Mouse (Mus musculus) MEL (cell line): ENCODE measurements around the gene Fam124a.

Source experiments
- GATA1 ChIP-seq: IDR thresholded peaks from 2 replicates; pipeline ENCODE4 v1.6.1; 2011; ENCODE audit warnings: low read depth, low read length, improper control_type of control experiment
- POLR2A ChIP-seq, 2 experiments: IDR thresholded peaks; 2 replicates each; pipeline ENCODE4 v1.6.1; 2011 to 2012; ENCODE audit warnings: low read length in 2 of 2, mild to moderate bottlenecking in 2 of 2, control low read depth in 1 of 2, improper control_type of control experiment in 1 of 2, low read depth in 1 of 2, moderate library complexity in 1 of 2; ENCODE audit not compliant: control insufficient read depth in 1 of 2, insufficient read depth in 1 of 2, poor library complexity in 1 of 2

DNA sequence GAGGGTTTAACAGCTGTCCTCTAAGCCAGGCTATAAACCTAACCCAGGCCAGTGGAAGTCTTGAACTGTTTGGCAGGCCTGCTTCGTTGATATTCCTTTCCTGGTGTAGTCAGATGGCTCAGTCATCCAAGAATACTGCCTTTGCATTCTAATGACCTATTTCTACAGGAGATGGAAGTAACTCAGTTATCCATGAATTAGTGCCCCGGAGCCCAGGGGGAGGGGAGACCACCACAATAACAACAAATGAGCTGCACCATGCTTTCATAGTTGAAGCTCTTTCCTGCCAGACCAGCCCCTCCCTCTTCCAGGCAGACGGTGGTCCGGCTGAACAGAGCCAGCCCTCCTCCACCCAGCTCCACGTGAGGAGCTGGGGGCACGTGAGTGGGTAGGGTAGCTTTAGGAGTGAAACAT is 44.6 kb downstream of the Fam124a start:
- TF ChIP-seq GATA1 (no peak), POLR2A (IDR thresholded peaks at IDR 0.05; ENCODE audit: control insufficient read depth in 1 of 2, insufficient read depth in 1 of 2, low read depth in 1 of 2, low read length in 2 of 2, poor library complexity in 1 of 2) (no peak)
